Mouse (Mus musculus) granulocyte monocyte progenitor cell, adult 5-6 weeks (primary cell): ENCODE data around the gene Rtp3. TPM values are rescaled to one million over a fixed set of nuclear protein-coding genes. Genes with fewer than 3 reads are reported as not detected.
A peak's percentile ranks its signal among the peaks of the same experiment; 100 is the strongest.

Experiments
- ATAC-seq: replicated peaks from 2 replicates; pipeline ENCODE4 v1.8.0; 2016; ENCODE audit warnings: mild to moderate bottlenecking, moderate TSS enrichment, inconsistent platforms; ENCODE audit not compliant: poor library complexity, severe bottlenecking
- total RNA-seq, 2 experiments: library from RNA; stranded (forward) in 1 of 2; stranded (reverse) in 1 of 2; fragments of 200-712, 200-1000 nt in 1 of 2; fragments of >200 nt in 1 of 2; fragmentation: Nextera tagmentation in 1 of 2; gene quantifications; 2 replicates each; pipeline ENCODE4 v1.2.3; 2014 to 2017

Gene Rtp3
- total RNA-seq (2014; fragmentation: Nextera tagmentation) (not detected in 2 replicates), total RNA-seq (2017) (not detected in 2 replicates)

DNA sequence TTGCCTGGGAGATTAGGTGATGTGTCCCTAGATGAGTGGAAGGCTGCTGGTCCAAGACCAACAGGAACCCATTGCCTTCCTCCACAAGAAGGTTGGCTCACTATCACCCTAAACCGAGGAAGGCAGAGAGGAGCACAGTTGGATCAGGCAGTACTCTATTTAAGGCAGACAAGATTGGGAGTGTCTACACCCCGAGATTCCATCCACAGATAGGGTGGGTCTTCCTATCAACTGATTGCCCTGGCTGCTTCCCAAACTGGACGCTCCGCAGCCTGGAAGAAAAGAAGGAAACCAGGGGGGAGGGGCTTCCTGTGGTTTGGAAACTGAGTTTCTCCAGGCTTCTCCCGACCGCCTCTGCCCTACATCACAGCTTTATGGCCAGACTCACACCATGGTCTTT, at the start of gene Rtp3:
TSS of gene Rtp3 (minus strand) at position 380 of the 400 bp plus-strand sequence.
- ATAC-seq, result no peak

DNA sequence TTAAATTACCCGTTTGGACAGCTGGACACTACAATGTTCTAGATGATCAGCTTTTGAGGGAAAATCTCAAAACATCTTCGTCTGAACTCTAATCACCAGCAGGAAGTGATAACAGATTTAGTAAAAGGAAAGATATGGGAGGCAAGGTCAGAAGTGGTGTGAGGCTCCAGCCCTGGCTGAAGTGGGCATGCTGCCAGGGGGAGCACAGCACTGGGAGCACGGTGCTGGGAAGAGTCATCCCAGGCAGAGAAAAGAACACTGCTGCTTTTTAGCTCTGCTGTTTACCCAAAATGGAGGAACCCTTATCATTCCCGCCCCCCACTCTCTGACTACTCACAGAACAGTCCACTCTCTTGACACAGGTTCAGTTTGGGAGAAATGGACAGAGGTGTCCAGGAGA, 49.6 kb upstream of the Rtp3 start:
- no peak for ATAC-seq

DNA sequence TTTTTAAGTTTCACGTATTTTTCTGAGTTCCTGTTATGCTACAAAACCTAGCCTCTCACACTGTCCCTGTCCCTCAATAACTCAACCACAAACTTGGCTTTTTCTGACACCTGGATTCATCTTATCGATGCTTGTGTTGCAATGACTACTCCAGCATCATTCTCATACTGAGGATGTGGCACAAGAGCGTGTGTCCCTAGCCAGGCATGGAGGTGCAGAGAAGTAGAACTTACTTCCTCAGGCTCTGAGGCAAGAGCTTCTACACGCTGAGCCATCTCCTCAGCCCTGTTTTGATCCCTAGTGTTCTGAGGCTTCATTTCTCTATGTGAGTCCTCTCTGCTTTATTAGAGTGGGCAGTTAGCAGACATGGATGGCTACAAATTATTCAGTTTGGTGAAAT, 43.3 kb upstream of the Rtp3 start:
- ATAC-seq, result peak; percentile 84

DNA sequence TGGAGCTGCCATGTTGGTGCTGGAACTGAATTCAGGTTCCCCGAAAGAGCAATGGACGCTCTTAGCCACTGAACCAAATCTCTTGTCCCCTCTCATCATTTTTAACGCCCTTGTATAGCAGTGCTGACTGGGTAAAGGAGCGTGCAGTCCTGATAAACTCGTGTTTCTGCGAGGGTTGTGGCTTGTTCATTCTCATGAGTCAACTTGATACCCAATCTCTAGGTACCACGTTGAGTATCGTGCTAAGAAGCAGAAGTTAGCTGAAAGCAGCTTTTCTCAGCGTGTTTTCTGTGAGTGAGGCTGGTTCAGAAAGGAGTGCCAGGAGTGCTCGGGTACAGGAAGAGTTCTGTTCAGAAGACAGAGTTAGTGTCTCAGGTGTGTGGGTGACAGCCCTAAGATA, 36.4 kb upstream of the Rtp3 start:
- ATAC-seq, result no peak

DNA sequence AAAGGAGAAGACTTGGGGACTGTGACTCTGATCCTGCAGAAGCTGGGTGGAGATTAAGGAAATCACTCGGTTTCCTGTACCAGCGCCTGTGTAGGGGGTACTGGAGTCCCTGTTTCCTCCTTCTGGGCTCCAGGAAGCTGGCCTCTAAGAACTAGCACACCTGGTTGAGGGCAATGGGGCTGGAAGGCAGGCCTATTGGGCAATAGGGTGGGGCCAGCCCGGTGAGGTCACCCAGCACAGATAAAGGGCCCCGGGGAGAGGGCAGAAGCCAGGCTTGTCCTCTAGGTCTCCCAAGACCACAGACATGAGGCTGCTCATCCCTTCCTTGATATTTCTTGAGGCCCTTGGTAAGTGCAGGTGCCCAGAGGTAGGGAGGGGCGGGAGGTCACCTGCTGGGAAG, 28.6 kb upstream of the Rtp3 start, which contains the start of gene Ltf:
TSS of gene Ltf (plus strand) at position 250 of the 400 bp plus-strand sequence.
- ATAC-seq, result peak; percentile 70

DNA sequence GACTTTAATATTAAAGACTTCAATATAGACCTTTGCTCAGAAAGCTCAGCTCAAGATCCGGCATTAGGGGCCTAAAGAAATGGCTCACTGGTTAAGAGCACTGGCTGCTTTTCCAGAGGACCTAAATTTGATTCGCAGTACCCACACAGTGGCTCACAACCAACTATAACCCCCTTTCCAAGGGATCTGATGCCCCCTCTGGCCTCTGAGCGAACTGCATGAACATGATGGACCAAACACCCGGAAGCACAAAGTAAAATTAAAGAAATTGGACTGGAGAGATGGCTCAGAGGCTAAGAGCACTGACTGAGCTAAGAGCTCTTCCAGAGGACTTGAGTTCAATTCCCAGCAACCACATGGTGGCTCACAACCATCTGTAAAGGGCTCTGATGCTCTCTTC, 25.3 kb upstream of the Rtp3 start:
- ATAC-seq, result no peak

DNA sequence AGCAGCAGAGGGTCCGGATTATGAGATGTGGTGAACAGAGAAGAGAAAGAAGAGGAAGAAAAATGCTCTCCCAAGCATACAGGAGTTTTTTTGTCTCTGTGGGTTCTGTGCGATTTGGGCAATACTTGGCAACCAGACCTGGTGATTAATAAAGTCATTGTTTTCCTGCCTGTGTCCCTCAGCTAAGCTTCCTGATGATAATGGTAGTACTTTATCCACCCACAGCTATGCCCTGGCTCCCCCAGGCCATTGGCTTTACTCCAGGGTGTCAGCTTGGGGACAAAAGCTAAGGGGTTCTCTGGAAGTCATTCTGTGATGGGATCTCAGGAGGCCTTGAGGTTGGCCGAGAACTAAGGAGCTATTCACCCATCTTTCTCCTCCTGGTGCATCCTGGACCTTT, 21.7 kb upstream of the Rtp3 start:
- ATAC-seq, result no peak

DNA sequence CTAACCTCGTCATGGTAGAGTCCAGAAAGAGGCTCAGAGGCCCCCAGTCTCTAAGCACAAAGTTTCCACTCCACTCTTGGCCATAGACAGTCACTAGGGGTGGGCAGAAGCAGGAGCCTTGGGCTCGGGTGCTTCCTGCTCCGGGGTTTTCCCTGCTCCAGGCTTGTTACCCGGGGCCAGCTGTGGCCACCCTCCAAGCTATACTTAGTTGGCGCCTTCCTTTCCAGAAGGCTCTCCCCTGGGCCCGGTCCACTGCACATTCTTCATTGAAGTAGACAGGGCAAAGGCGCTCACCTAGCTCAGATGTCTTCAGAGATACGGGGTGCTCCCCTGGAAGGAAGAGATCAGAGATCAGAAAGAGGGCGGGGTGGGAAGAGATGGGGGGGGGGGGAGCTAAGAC, 21.2 kb upstream of the Rtp3 start:
- no peak for ATAC-seq

DNA sequence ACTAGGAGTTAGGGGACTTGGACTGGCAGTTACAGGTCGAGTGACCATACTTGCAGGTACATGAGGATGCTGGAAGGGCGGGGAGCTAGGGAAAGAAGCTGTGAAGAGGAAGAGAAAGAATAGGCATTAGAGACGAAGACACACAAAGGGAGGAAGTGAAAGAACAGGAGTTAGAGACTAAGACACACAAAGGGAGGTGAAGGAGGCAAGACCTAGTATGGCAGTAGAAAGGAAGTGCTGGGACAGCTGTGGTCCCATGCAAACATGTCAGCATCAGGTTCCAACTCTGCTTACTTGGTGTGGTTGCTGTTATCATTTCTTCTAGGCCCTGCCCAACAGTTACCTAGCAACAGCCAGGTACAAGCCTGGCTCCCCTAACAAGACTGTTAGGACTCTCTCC, 19.4 kb upstream of the Rtp3 start:
- ATAC-seq, result peak; percentile 89

DNA sequence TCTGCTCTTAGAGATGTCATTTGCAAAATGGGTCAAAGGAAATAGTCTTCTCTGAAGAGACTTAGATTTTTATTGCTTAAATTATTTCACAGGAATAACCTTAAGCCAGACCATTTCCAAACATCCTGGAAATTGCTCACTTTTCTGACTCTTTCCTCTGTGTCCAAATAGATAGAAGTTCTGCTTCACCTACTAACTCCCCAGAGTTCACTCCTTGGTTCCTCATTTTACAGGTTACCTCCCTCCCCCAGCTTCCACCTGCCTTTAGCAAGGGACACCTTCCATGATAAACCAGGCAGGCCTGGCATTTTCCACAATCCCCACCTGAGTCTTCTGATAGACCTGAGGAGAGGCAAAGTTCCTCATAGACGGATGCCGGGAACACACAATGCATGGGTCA, 16.2 kb upstream of the Rtp3 start:
- no peak for ATAC-seq

DNA sequence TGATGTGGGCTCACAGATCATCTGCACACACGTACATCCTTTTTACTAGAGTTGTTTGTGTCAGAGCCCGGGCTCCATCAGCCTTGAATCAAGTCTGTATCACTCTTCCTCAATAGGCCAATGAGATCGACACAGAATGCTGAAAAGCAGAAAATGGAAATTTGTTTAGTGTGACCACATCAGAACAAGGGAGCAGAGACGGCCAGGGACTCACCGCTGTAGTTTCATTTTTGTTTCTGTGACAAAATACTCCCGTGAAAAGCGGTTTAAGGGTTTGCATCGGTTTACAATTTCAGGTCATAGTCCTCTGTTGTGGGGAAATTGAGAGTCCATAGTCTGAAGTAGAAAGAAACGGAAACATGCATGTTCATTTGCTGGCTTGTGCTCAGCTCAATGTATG, 12.9 kb upstream of the Rtp3 start:
- no peak for ATAC-seq

DNA sequence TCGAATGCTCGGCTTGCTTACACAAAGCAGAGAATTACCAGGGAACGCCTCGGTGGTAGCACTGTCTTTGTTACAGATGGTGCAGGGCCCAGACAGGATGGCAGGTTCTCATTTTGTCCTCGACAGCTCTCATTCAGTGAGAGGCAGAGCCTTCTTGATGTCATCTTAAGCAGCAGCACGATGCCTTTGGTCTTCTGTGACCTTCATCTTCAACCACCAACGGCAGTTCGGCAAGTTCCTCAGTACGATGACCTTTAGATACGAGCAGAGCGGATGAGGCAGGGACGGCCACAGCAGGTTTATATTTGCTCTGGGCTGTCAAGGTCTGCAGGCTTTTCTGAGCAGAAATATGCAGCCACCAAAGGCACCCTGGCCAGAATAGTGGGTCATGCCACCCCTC, 11.2 kb upstream of the Rtp3 start:
- no peak for ATAC-seq

DNA sequence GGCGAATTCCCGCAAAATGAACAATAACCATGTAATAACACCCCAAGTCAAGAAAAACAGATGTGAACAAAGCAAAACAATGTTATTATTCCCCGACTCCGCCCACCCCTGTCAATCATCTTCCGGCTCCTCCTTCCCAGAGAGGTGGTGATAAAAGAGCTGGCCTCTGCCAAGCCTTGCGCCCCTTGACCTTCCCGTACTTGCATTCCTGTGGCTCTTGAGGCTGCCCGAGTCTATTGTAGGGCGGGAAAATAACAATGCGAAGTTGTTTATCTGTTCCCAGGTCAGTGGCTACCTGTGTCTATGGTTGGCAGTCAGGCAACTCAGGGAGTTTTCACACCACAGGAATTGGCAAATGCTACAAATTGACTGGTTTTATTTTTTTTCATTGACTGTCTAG, 9.5 kb upstream of the Rtp3 start:
- ATAC-seq, result no peak

DNA sequence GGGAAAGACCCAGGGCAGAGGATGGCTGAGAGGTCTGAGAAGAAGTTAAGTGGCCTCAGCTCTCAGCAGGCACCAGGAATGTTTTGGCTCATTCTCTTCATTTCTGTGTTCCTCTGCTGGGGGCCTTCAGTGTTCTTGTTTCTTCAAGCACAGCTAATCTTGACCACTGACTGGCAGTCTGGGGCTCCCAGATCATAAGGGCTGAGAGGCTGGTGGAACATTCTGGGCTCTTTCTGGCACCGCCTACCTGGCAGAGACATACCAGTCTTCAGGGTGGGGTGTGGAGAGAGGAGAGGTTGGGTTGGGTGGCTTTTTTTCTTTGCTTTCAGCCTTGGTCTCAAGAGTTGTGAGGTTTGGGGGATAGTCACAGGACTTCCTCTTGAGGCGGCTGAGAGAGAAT, 8.7 kb upstream of the Rtp3 start:
- ATAC-seq, result peak; percentile 33

DNA sequence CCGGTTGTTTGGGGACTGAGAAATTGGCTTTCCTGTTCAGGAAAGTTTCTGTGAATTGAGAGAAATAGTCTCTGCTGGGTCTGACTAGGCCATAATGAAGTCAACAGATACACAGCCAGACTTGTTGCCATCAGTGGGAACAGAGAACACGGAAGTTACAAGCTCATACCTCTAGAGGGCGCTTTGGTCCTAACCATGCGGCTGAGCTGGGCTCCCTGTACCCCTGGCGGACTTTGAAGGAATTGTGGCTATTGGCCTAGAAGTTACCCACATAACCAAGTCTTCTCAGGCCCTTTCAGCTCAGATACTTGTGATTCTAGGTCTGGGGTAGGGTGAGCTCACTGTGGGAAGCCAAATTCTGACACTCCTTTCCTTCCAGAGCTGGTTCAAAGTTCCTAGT, 6.9 kb upstream of the Rtp3 start:
- ATAC-seq, result peak; percentile 82

DNA sequence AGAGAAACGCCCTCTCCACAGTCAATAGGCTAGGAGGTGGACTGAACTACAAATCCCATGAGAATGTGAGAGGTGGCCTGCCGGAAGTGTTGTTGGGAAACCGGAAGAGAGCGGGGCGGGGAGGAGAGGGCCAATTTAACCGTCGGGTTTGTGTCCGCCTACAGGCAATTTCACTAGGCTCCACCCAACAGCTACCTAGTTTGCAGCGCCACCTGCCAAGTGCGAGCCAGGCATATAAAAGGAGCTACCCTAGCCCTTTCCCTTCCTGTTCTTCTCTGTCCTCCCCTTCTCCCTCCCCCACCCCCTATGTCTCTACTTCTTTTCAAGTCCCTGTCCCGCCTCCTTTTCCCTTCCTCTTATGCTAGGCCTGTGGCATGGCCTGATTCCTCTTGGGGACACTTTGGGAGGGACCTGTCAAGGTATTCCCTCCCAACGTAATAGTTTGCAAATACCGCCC, 4.4 kb upstream of the Rtp3 start:
- ATAC-seq, result peak; percentile 83

DNA sequence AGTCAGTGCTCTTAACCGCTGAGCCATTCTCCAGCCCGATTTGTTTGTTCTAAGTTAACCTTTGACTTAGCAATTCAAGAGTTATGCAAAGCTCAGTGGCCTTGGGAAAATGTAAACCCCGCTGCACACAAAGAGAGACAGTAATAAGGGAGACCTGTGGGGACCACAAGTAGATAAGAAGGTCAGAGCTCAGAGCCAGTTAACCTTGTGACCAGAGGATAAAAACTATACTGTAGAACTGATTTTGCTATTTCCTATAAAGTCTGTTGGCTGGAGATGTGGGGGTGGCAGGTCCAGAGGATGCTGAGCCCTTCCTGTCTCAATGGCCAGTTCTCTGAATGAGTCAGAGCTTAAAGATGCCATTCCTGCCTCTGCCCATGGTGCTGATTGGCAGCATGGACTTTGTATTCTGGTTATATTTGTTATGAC, 2.9 kb upstream of the Rtp3 start:
- ATAC-seq, result no peak

DNA sequence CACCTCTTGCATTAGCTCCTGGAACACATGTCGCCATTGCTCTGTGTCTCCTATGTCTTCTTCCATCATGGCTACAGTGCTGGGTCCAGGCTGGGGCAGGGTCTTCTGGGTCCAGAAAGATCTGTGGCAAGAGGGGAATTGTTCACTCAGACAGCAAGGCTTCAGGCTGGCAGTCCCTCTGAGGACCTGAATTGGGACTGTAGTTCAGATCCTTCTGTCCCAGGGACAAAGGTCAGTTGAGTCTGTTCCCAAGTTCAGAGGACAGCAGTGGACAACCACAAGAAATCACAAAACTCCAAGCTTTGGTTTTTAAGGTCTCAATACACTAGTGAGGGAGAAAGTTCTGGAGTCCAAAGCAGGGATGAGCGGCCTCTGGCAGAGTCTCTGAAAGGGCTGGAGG, 840 bp downstream of the Rtp3 start:
- no peak for ATAC-seq

DNA sequence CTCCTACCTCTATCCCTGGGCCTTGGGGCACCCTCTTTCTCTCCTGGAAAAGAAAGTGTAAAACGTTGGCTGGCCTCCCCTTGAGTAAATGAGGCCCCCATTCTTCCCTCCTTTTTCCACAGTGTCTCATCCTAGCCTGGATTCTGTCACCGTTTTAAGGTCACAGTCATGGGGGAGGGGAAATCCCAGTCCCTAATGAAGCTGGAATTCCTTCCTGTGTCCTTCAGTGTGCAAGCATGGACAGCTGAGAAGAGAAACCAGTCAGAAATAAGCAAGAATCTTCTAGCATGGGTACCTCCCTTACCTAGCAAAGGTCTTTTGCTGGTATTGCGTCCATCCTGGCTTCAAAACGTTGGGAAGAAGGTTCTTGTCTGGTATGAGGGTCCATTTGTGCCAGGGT, 1.2 kb downstream of the Rtp3 start:
- ATAC-seq, result no peak

DNA sequence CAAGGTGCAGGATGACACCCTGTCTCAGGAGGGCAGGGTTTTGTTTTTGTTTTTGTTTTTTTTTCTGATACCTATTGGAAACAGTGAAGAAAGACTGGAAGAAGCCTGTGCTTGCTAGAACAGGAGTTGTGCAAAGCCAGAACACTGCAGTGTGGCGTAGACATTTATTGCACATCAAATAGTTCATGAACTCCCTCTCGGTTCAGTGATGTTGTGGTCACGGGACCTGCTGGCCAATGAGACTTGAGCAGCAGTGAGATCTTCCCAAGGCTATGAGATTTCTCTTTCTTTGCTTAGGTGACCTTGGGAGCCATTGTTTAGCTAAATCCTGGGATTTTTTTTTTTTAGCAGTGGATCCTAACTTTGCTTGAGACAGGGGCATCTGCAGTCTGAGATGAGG, 2.3 kb downstream of the Rtp3 start:
- no peak for ATAC-seq

DNA sequence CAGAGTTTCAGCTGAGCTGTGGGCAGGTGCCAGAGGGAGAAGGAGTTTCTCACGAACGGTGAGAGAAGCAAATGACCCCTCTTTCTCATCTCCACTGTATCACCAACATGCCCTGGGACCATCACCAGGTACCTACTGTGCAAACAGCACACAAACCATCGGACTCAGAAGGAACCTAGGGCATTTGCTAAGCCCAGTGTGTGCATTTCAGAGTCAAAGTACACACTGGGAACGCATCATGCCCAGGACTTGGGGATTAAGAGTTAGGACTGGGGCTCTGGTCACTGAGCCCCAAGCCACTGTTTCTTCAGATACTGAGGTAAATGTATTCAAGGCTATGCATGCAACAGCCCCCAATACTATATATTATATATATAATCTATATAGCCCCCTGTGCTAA, 3.1 kb downstream of the Rtp3 start:
- ATAC-seq, result no peak

DNA sequence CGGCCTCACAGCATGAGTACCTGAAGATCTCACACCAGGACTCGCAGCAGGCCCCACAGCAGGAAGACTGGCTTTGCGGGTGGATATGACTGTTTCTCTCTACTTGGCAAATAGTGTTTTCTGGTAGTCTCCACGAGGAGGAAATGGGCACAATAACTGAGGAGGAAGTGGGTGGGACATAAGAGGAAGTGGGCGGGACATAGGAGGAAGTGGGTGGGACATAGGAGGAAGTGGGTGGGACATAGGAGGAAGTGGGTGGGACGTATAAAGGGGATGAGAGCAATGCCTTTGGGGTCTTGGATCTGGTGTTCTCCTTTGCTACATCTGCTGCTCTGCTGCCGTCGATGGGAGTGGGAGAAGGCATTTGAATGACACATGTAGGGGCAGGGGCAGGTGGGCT, 4.4 kb downstream of the Rtp3 start:
- peak; percentile 63 for ATAC-seq

DNA sequence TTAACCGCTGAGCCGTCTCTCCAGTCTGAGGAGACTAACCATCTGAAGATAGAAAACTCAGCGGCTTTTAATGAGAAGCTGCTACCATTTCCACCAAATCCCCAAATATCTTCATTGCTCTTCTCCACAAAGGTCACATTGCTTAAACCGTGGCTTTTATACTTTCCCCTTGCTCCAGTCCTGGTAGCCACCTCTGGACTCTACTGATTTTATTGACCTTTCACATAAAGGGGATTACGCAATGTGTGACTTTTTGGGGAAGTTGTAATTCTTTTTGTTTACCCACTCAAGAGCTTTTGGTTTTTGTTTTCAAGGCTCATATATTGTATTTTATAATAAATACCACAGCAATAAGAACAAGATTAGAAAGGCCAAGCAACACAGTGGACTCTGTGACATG, 4.8 kb downstream of the Rtp3 start:
- ATAC-seq, result no peak
